ENCODE assay signal across 9 mouse cellular contexts in genomic region chr9:14498896-14499705, GRCm38 (mm10). TPM values are rescaled to one million over a fixed set of nuclear protein-coding genes. Genes with fewer than 3 reads are reported as not detected.
DNase-seq lines count a peak whose midpoint lies in the region; ATAC-seq and TF ChIP-seq lines count a peak whose summit lies in the region.
"Had no signal": no experiment of that assay in that cellular context is flagged by ENCODE, and none has a peak within 500 bp of the region (broad histone marks: within the 10 kb centered on the region; RNA-seq: fewer than 3 reads in every experiment).

No protein-coding gene starts in this region.

- H3K4me1 ChIP-seq in embryonic facial prominence, embryonic 12.5 days, result 0 out of 2 replicates have a peak, but pooled peaks cover 2% of the 10 kb centered on the region
- peaks cover 5% of the 10 kb centered on the region for H3K4me1 ChIP-seq in limb, embryonic 12.5 days (replicated peaks)
- H3K4me1 ChIP-seq in kidney, adult 2 months (ENCODE audit: control insufficient read depth, insufficient read depth, low read length), result no peaks in the 10 kb centered on the region

- TF ChIP-seq CTCF in layer of hippocampus, adult 2 months (conservative IDR thresholded peaks at IDR 0.05), result no peak
- no peak for TF ChIP-seq CTCF in kidney, adult 2 months (conservative IDR thresholded peaks at IDR 0.05; ENCODE audit: insufficient read depth, insufficient read length, low read depth, low read length)

- peaks cover 20% of the 10 kb centered on the region for H3K36me3 ChIP-seq in embryonic facial prominence, embryonic 12.5 days
- H3K36me3 ChIP-seq in limb, embryonic 12.5 days, result peaks cover 21% of the 10 kb centered on the region
- no peaks in the 10 kb centered on the region; the same call in 1 of the 2 replicates for H3K36me3 ChIP-seq in kidney, adult 2 months (ENCODE audit: control insufficient read depth, insufficient read depth, low read length)

- WGBS in embryonic facial prominence, embryonic 12.5 days, result 79% methylated on average over 4 of the region's 4 CpGs
- 87% methylated on average over 4 of the region's 4 CpGs for WGBS in limb, embryonic 12.5 days
- 84% methylated on average over 4 of the region's 4 CpGs for WGBS in kidney, adult 2 months

- H3K4me2 ChIP-seq in embryonic facial prominence, embryonic 12.5 days (replicated peaks), result peak overlapping the region; percentile 74
- H3K4me2 ChIP-seq in limb, embryonic 12.5 days, result peak overlapping the region; percentile 67

- no peak for ATAC-seq in embryonic facial prominence, embryonic 12.5 days (ENCODE audit: insufficient number of reproducible peaks, insufficient read depth, low FRiP score, low TSS enrichment)
- ATAC-seq in limb, embryonic 12.5 days (ENCODE audit: insufficient number of reproducible peaks, insufficient read depth, low FRiP score, low TSS enrichment, low read depth), result no peak
- peak; percentile 23; the same call in 1 of the 2 replicates for ATAC-seq in neutrophil, adult 5-6 weeks (ENCODE audit: extremely low read depth, insufficient number of reproducible peaks, low FRiP score, poor library complexity, severe bottlenecking)

- H3K27ac ChIP-seq in layer of hippocampus, adult 2 months, result no peak overlapping the region
- H3K27ac ChIP-seq in embryonic facial prominence, embryonic 12.5 days, result no peak overlapping the region
- no peak overlapping the region for H3K27ac ChIP-seq in limb, embryonic 12.5 days
- no peak overlapping the region for H3K27ac ChIP-seq in kidney, adult 2 months (ENCODE audit: insufficient read depth, low read depth, low read length)

- DNase-seq in layer of hippocampus, adult 2 months (ENCODE audit: low spot score in 2 of 2), result no peak
- DNase-seq in layer of hippocampus, postnatal 36 days, result no peak
- no peak for DNase-seq in MN1 (ENCODE audit: low spot score)
- DNase-seq in kidney, postnatal 36 days, result no peak
- DNase-seq in kidney, adult 2 months, result no peak

- no peaks in the 10 kb centered on the region for H3K27me3 ChIP-seq in embryonic facial prominence, embryonic 12.5 days
- no peaks in the 10 kb centered on the region for H3K27me3 ChIP-seq in limb, embryonic 12.5 days
- no peaks in the 10 kb centered on the region for H3K27me3 ChIP-seq in kidney, adult 2 months (replicated peaks; ENCODE audit: control insufficient read depth, insufficient read depth, low read length)

- peak overlapping the region; percentile 58; the same call in 1 of the 2 replicates for H3K9ac ChIP-seq in embryonic facial prominence, embryonic 12.5 days
- no peak overlapping the region for H3K9ac ChIP-seq in limb, embryonic 12.5 days (replicated peaks)

- no peaks in the 10 kb centered on the region for H3K9me3 ChIP-seq in embryonic facial prominence, embryonic 12.5 days
- no peaks in the 10 kb centered on the region for H3K9me3 ChIP-seq in limb, embryonic 12.5 days

- peak overlapping the region; percentile 90 for H3K4me3 ChIP-seq in layer of hippocampus, adult 2 months
- H3K4me3 ChIP-seq in embryonic facial prominence, embryonic 12.5 days, result peak overlapping the region; percentile 82
- peak overlapping the region; percentile 79 for H3K4me3 ChIP-seq in limb, embryonic 12.5 days (replicated peaks)
- H3K4me3 ChIP-seq in kidney, adult 2 months (ENCODE audit: insufficient read depth, low read depth, low read length), result no peak overlapping the region

- TF ChIP-seq POLR2A in kidney, adult 2 months (IDR thresholded peaks at IDR 0.05; ENCODE audit: low read depth, low read length), result no peak

RNA-seq across cellular contexts. Expression of gene Kdm4d, which starts 1.2 kb away (rescaled TPM):
- total RNA-seq in layer of hippocampus, adult 2 months (2021), result 1 to 10 TPM; 1.0 to 1.3 TPM
- total RNA-seq in layer of hippocampus, postnatal 36 days (2021), result 1 to 10 TPM in 1 of 2 experiments, under 1 TPM in 1; 0.97 to 1.3 TPM
- 0.26 and 0.46 TPM in 2 replicates for polyA plus RNA-seq in embryonic facial prominence, embryonic 12.5 days (2016; fragmentation: Nextera tagmentation; extraction: Ambion mirVana)
- 0.29 and 0.42 TPM in 2 replicates for polyA plus RNA-seq in limb, embryonic 12.5 days (2016; fragmentation: Nextera tagmentation; extraction: Ambion mirVana)
- total RNA-seq in neutrophil, adult 5-6 weeks (2017), result 0.61 TPM in 1 of 2 replicates, not detected in the other
- 0.09 and 0.19 TPM in 2 replicates for polyA plus RNA-seq in kidney, adult 2 months (2012; rRNA removed)
- total RNA-seq: liver, adult 2 months had no signal
- polyA plus RNA-seq: liver, adult 2 months had no signal

RNA-seq across cellular contexts. Expression of gene Cwc15, which starts 1.3 kb away (rescaled TPM):
- 10 to 100 TPM; 80.7 to 90.5 TPM for total RNA-seq in layer of hippocampus, adult 2 months (2021)
- 10 to 100 TPM; 82.5 to 83.3 TPM for total RNA-seq in layer of hippocampus, postnatal 36 days (2021)
- polyA plus RNA-seq in embryonic facial prominence, embryonic 12.5 days (2016; fragmentation: Nextera tagmentation; extraction: Ambion mirVana), result 176 and 177 TPM in 2 replicates
- polyA plus RNA-seq in limb, embryonic 12.5 days (2016; fragmentation: Nextera tagmentation; extraction: Ambion mirVana), result 182 and 186 TPM in 2 replicates
- 148 and 156 TPM in 2 replicates for total RNA-seq in neutrophil, adult 5-6 weeks (2017)
- polyA plus RNA-seq in kidney, adult 2 months (2012; rRNA removed), result 14.6 and 20.0 TPM in 2 replicates
